Comparison of ENCODE assay signal across 22 mouse cellular contexts in the genomic region with DNA sequence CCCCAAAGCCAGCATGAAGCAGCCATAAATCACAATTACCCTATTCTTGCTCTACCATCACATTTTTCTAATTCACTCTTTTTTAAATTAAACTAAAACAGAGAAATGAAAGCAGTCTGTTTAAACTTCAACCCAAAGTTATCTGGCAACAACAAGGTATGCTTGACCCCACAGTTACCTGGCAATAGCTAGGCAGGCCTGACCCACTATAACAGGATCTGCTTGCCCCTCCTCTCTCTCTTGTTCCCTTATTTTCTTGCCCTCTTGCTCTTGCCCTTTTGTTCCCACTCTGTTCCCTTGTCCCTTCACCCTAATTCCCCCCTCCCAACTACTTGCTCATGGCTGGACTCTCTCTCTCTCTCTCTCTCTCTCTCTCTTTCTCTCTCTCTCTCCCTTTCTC. TPM values are rescaled to one million over a fixed set of nuclear protein-coding genes. Genes with fewer than 3 reads are reported as not detected.
"Had no signal": no experiment of that assay in that cellular context is flagged by ENCODE, and none has a peak within 500 bp of the region (broad histone marks: within the 10 kb centered on the region; RNA-seq: fewer than 3 reads in every experiment).

No protein-coding gene starts in this region.

RNA-seq across cellular contexts. Expression of a gene that starts 10.3 kb away (rescaled TPM):
- polyA plus RNA-seq: heart, embryonic 10.5 days; heart, embryonic 11.5 days; heart, embryonic 12.5 days; heart, embryonic 13.5 days; heart, embryonic 14.5 days; heart, embryonic 15.5 days; heart, embryonic 16.5 days; heart, postnatal 0 days; hindbrain, embryonic 10.5 days; hindbrain, embryonic 11.5 days; hindbrain, embryonic 12.5 days; hindbrain, embryonic 13.5 days; hindbrain, embryonic 14.5 days; hindbrain, embryonic 15.5 days; hindbrain, embryonic 16.5 days; hindbrain, postnatal 0 days; inflammation-experienced regulatory T-cells, adult 6 months; intestine, embryonic 14.5 days; intestine, embryonic 15.5 days; intestine, embryonic 16.5 days; intestine, postnatal 0 days; kidney, embryonic 14.5 days had no signal
